Mouse (Mus musculus): Measurements from ENCODE around the gene Eomes.

Eomes gene

GRCm38 (mm10) chr9:118520011-118520410, 42.0 kb downstream of the Eomes start:
- peak; percentile 19 for DNase-seq

GRCm38 (mm10) chr9:118520858-118521257, 42.8 kb downstream of the Eomes start:
- no peak for DNase-seq

GRCm38 (mm10) chr9:118521659-118522058, 43.6 kb downstream of the Eomes start:
- no peak for DNase-seq

GRCm38 (mm10) chr9:118523738-118524137, 45.7 kb downstream of the Eomes start:
- no peak for DNase-seq

- DNase-seq, result no peak
These were observed 49.0 kb downstream of the Eomes start for GRCm38 (mm10) chr9:118527056-118527455.

GRCm38 (mm10) chr9:118529783-118530182, 51.8 kb downstream of the Eomes start:
- DNase-seq, result no peak

- DNase-seq, result no peak
These were observed 52.7 kb downstream of the Eomes start for GRCm38 (mm10) chr9:118530679-118531078.

GRCm38 (mm10) chr9:118532516-118533205, 54.6 kb downstream of the Eomes start:
- no peak for DNase-seq

All from cerebellum, adult 8-10 months (tissue).